Mouse (Mus musculus) embryonic facial prominence, embryonic 13.5 days (tissue): ENCODE results near the gene Cbx1. TPM values are rescaled to one million over a fixed set of nuclear protein-coding genes. Genes with fewer than 3 reads are reported as not detected.

Experiments used
- ATAC-seq: fragments of 200-750 bp; cut with Nextera tagmentation; 2 replicates; pipeline ENCODE4 v1.8.0; 2017; ENCODE audit warnings: low read depth; ENCODE audit not compliant: insufficient number of reproducible peaks, insufficient read depth, low FRiP score, low TSS enrichment
- H3K27ac ChIP-seq: fragments of 300-500 bp; sonication (generic); 2 replicates; pipeline ENCODE4 v1.5.1; 2015; ENCODE audit warnings: moderate library complexity, mild to moderate bottlenecking, inconsistent platforms
- H3K27me3 ChIP-seq: fragments of 300-500 bp; sonication (generic); 2 replicates; pipeline ENCODE4 v1.6.1; 2015; ENCODE audit warnings: mild to moderate bottlenecking, inconsistent platforms
- H3K36me3 ChIP-seq: fragments of 300-500 bp; sonication (generic); 2 replicates; pipeline ENCODE4 v1.6.1; 2015; ENCODE audit warnings: mild to moderate bottlenecking, inconsistent platforms
- H3K4me1 ChIP-seq: fragments of 300-500 bp; sonication (generic); 2 replicates; pipeline ENCODE4 v1.6.1; 2015; ENCODE audit warnings: inconsistent platforms
- H3K4me2 ChIP-seq: fragments of 300-500 bp; sonication (generic); 2 replicates; pipeline ENCODE4 v1.6.1; 2015; ENCODE audit warnings: moderate library complexity, mild to moderate bottlenecking, inconsistent platforms
- H3K4me3 ChIP-seq: fragments of 300-500 bp; sonication (generic); 2 replicates; pipeline ENCODE4 v1.5.1; 2015; ENCODE audit warnings: mild to moderate bottlenecking, inconsistent platforms
- H3K9ac ChIP-seq: fragments of 300-500 bp; sonication (generic); 2 replicates; pipeline ENCODE4 v1.6.1; 2015; ENCODE audit warnings: mild to moderate bottlenecking, inconsistent platforms
- H3K9me3 ChIP-seq: fragments of 300-500 bp; sonication (generic); 2 replicates; pipeline ENCODE4 v1.6.1; 2016; ENCODE audit warnings: inconsistent platforms
- WGBS: fragments of 180-500 bp; shearing (Covaris S2); methylation state at CpG from one replicate; pipeline ENCODE4 v1.1.7; 2015; ENCODE audit warnings: mixed read lengths; 5-methylcytosine and 5-hydroxymethylcytosine counted together
- polyA plus RNA-seq: library from polyadenylated mRNA; unstranded; fragments of >200 nt; fragmentation: Nextera tagmentation; extraction: Ambion mirVana; gene quantifications from 2 replicates; pipeline ENCODE4 v1.2.1, GENCODE M21; 2015

The Cbx1 gene
- polyA plus RNA-seq: 164 and 170 TPM in 2 replicates

GRCm38 (mm10) chr11:96788871-96789795 lies at the start of gene Cbx1:
Cbx1 (plus strand) TSS chr11:96789127.
- Histone ChIP-seq H3K27me3 (no peaks in the 10 kb centered on the region), H3K4me1 (peaks cover 32% of the 10 kb centered on the region), H3K36me3 (no peaks in the 10 kb centered on the region; the same call in 1 of the 2 replicates), H3K27ac (peak within 1 kb of the TSS; percentile 97), H3K4me3 (peak within 1 kb of the TSS; percentile 92), H3K4me2 (peak within 1 kb of the TSS; percentile 94), H3K9ac (peak within 1 kb of the TSS; percentile 95), H3K9me3 (no peaks in the 10 kb centered on the region)
- WGBS: under 1% methylated on average over 92 of the region's 93 CpGs
- ATAC-seq: peak; percentile 95

DNA sequence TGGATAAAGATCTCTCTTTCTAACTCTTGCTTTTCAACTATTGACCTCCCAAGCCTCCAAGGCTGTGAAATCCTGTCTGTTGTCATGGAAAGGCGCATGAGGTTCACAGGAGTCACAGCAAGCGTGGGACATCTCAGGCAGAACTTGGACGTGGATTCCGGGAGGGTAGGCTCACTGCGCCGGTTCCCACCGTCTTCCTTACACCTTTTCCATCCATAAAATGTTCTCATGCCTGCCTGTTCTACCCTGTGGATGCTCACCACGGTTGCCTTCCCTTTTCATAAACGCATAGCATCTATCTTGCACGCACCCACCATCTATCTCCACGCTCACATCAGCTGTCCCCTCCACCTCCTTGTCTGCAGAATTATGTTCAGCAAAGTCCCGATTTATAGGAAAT lies 48.1 kb upstream of the Cbx1 start:
- 80% methylated on average over 12 of the region's 12 CpGs for WGBS

DNA sequence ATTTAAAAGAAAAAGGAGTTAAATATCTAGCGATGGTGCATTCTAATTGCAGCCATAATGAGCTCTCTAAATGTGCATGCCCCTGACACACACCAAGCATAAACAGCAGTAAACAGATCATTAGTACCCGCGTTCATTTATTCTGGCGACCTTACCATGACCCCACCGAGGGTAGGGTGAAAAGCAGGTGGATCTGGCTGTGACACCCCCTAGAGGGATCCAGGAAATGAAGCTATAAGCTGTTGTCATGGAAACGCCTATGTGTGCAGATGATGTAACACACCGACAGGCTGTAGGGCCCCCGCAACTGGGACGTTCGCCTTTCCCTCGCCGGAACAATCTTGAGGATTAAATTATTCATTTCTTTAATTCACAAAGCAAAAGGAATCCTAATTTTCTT lies 46.9 kb upstream of the Cbx1 start:
- H3K36me3 ChIP-seq: no peaks in the 10 kb centered on the region
- no peak overlapping the region for H3K27ac ChIP-seq
- H3K4me3 ChIP-seq: no peak overlapping the region
- peaks cover 27% of the 10 kb centered on the region for H3K27me3 ChIP-seq
- H3K4me1 ChIP-seq: peaks cover 13% of the 10 kb centered on the region
- WGBS: 28% methylated on average over 12 of the region's 12 CpGs
- ATAC-seq: no peak
- H3K9ac ChIP-seq: no peak overlapping the region
- no peak overlapping the region for H3K4me2 ChIP-seq
- H3K9me3 ChIP-seq: no peaks in the 10 kb centered on the region

More for the DNA sequence above, 48.1 kb upstream of the Cbx1 start:
- Histone ChIP-seq H3K27ac (no peak overlapping the region), H3K9me3 (no peaks in the 10 kb centered on the region), H3K36me3 (no peaks in the 10 kb centered on the region), H3K4me2 (no peak overlapping the region), H3K4me3 (no peak overlapping the region), H3K27me3 (peaks cover 35% of the 10 kb centered on the region), H3K9ac (no peak overlapping the region), H3K4me1 (peaks cover 14% of the 10 kb centered on the region)
- ATAC-seq: no peak

DNA sequence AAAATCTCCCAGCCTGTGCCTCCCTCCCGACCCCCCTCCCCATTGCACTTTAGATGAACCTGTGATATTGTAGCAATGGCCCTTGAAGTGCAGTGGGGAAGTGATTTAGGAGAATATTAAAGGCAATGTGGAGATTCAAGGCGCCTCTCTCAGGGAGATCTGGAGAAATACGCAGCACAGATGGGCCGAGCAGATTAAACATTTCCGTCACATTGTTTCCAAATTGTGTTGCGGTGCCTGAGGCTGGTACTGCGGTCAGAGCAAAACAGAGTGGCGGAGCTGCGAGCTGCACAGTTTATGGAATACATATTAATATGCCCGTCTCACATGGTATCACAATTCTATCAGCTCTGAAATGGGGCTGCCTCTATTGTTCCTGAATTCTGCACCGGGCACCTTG lies 45.9 kb upstream of the Cbx1 start:
- Histone ChIP-seq H3K9me3 (no peaks in the 10 kb centered on the region), H3K36me3 (no peaks in the 10 kb centered on the region), H3K4me3 (no peak overlapping the region), H3K4me1 (peaks cover 22% of the 10 kb centered on the region), H3K4me2 (no peak overlapping the region; the same call in 1 of the 2 replicates), H3K27ac (no peak overlapping the region), H3K27me3 (peaks cover 25% of the 10 kb centered on the region), H3K9ac (no peak overlapping the region)
- ATAC-seq: no peak
- 45% methylated on average over 11 of the region's 11 CpGs for WGBS

DNA sequence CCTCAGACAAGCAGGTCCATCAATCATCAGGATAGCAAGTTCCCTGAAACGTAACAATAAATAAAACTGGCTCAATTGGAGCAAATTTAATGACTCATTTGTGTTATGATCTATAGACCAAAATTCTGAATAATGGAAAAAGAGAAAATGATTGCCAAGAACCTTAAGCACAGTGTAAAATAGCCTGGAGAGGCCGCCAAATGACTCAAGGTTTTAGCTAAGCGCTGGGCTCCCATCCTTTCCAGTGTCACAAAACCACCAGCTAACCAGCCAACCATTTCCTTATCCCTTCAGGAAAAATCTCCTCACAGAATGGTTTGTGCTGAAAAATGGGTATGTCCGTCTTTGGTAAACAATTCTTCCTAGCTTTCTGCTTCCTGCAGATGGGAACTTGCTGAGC lies 45.0 kb upstream of the Cbx1 start:
- no peak overlapping the region for H3K4me3 ChIP-seq
- H3K4me2 ChIP-seq: no peak overlapping the region
- no peak for ATAC-seq
- no peaks in the 10 kb centered on the region for H3K36me3 ChIP-seq
- H3K9me3 ChIP-seq: no peaks in the 10 kb centered on the region
- 79% methylated on average over 4 of the region's 4 CpGs for WGBS
- H3K9ac ChIP-seq: no peak overlapping the region
- H3K27ac ChIP-seq: no peak overlapping the region
- H3K27me3 ChIP-seq: peaks cover 20% of the 10 kb centered on the region
- H3K4me1 ChIP-seq: peaks cover 22% of the 10 kb centered on the region

- H3K27ac ChIP-seq: no peak overlapping the region
- 69% methylated on average over 6 of the region's 6 CpGs for WGBS
- peaks cover 22% of the 10 kb centered on the region for H3K4me1 ChIP-seq
- no peak overlapping the region for H3K4me3 ChIP-seq
- no peak for ATAC-seq
- no peak overlapping the region for H3K9ac ChIP-seq
- peaks cover 11% of the 10 kb centered on the region for H3K27me3 ChIP-seq
- no peaks in the 10 kb centered on the region for H3K36me3 ChIP-seq
- no peak overlapping the region for H3K4me2 ChIP-seq
- H3K9me3 ChIP-seq: no peaks in the 10 kb centered on the region
Measured at GRCm38 (mm10) chr11:96746648-96747047, 42.3 kb upstream of the Cbx1 start.

DNA sequence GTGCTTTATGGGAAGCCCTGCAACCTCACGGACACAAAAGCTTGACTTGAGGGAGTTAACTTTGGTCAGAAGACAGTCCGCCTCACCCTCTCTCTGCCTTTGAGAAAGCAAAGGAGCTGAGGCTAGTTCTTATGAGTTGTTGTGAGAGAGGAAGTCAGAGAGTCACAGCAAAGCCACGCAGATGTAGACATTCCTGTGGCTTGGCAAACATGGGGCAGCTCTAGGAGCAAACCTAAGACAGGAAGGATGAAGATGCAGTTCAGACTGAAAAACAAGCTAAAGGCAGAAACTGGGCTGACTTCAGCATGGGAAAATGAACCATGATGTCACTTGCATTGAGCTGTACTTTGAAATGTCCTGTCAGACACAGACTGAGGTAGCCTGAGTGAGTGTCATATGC lies 41.4 kb upstream of the Cbx1 start:
- Histone ChIP-seq H3K36me3 (no peaks in the 10 kb centered on the region), H3K27ac (no peak overlapping the region), H3K4me2 (no peak overlapping the region), H3K27me3 (peaks cover 5% of the 10 kb centered on the region), H3K4me1 (peaks cover 16% of the 10 kb centered on the region), H3K9me3 (no peaks in the 10 kb centered on the region), H3K9ac (no peak overlapping the region), H3K4me3 (no peak overlapping the region)
- WGBS: 44% methylated on average over 3 of the region's 3 CpGs
- ATAC-seq: no peak

- no peak for ATAC-seq
- 98% methylated on average over 2 of the region's 2 CpGs for WGBS
- no peak overlapping the region for H3K4me2 ChIP-seq
- H3K27ac ChIP-seq: no peak overlapping the region
- H3K4me3 ChIP-seq: no peak overlapping the region
- H3K9ac ChIP-seq: no peak overlapping the region
- no peaks in the 10 kb centered on the region for H3K9me3 ChIP-seq
- H3K4me1 ChIP-seq: no peaks in the 10 kb centered on the region
- no peaks in the 10 kb centered on the region for H3K36me3 ChIP-seq
- no peaks in the 10 kb centered on the region for H3K27me3 ChIP-seq
Measured at GRCm38 (mm10) chr11:96755298-96755697, 33.6 kb upstream of the Cbx1 start.

DNA sequence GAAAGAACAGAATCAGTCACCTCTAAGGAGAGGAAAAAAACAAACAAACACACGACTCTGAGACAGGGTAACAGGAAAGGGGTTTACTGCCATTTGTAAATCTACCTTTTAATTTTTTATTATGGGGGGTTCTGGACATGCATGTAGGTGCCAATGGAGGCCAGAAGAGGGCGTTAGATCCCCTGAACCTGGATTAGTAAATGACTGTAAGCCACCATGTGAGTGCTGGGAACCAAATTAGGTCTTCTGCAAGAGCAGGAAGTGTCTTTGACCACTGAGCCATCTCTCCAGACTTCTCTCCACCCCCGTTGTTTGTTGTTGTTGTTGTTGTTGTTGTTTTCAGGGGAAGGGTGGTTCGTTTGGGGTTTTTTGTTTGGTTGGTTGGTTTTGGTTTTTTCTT lies 31.5 kb upstream of the Cbx1 start:
- Histone ChIP-seq H3K27ac (no peak overlapping the region), H3K9ac (no peak overlapping the region), H3K4me1 (no peaks in the 10 kb centered on the region), H3K9me3 (no peaks in the 10 kb centered on the region), H3K27me3 (no peaks in the 10 kb centered on the region), H3K4me2 (no peak overlapping the region), H3K36me3 (no peaks in the 10 kb centered on the region), H3K4me3 (no peak overlapping the region)
- no peak for ATAC-seq
- WGBS: 56% methylated on average over 4 of the region's 4 CpGs

DNA sequence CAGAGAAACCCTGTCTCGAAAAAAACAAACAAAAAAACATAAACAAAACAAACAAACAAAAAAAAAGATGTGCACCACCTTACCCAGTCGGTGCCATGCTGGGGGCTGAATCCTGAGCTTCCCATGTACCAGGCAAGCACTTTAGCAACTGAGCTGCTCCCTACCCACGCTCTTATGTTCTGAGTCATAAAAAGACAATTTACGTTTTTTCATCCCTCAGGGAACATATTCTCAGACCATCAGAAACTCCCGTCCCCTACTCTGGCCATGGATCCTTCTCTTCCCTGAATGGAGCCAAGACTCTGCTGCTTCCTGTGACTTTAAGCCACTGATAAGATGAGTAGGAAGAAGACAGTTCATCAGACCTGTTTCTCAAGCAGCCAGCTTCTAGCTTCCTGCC lies 30.5 kb upstream of the Cbx1 start:
- Histone ChIP-seq H3K4me1 (0 out of 2 replicates have a peak, but pooled peaks cover 5% of the 10 kb centered on the region), H3K9me3 (no peaks in the 10 kb centered on the region), H3K27me3 (no peaks in the 10 kb centered on the region), H3K4me3 (no peak overlapping the region), H3K27ac (no peak overlapping the region), H3K4me2 (no peak overlapping the region), H3K9ac (no peak overlapping the region), H3K36me3 (no peaks in the 10 kb centered on the region)
- WGBS: 66% methylated on average over 5 of the region's 5 CpGs
- no peak for ATAC-seq

GRCm38 (mm10) chr11:96760042-96760441 lies 28.9 kb upstream of the Cbx1 start:
- Histone ChIP-seq H3K27me3 (no peaks in the 10 kb centered on the region), H3K27ac (no peak overlapping the region), H3K4me3 (no peak overlapping the region), H3K4me2 (no peak overlapping the region), H3K9ac (no peak overlapping the region), H3K36me3 (no peaks in the 10 kb centered on the region), H3K4me1 (peaks cover 18% of the 10 kb centered on the region), H3K9me3 (no peaks in the 10 kb centered on the region)
- WGBS: 43% methylated on average over 3 of the region's 3 CpGs
- ATAC-seq: no peak

DNA sequence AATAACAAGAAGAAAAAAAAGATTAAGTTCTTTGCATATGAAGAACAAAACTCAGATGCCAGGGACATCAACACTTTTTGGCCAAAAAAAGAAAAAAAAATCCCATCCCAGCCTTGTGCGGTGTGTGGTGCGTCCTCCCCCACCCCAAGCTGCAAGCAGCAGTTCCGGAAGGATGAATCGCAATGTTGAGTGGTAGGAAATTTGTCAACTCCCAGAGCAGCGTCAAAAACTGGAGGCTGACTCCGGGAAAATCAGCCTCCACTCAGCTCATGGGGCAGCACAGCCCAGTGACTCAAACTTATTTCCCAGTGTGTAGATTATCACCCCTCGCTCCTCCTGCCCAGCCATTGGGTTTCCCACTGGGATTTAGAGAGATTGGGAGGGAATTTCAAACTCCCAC lies 26.9 kb upstream of the Cbx1 start:
- Histone ChIP-seq H3K4me1 (peaks cover 23% of the 10 kb centered on the region), H3K27ac (no peak overlapping the region), H3K9ac (no peak overlapping the region), H3K9me3 (no peaks in the 10 kb centered on the region), H3K4me3 (no peak overlapping the region), H3K36me3 (no peaks in the 10 kb centered on the region), H3K4me2 (no peak overlapping the region), H3K27me3 (no peaks in the 10 kb centered on the region)
- no peak for ATAC-seq
- WGBS: 78% methylated on average over 7 of the region's 7 CpGs
